Mouse (Mus musculus) forebrain, postnatal 0 days (tissue): Measurements from ENCODE around the gene Ccnyl1. TPM values are rescaled to one million over a fixed set of nuclear protein-coding genes. Genes with fewer than 3 reads are reported as not detected.
A peak's percentile ranks its signal among the peaks of the same experiment; 100 is the strongest.

Experiments used
- ATAC-seq: fragments of 200-750 bp; cut with Nextera tagmentation; 2 replicates; pipeline ENCODE4 v1.8.0; 2017; ENCODE audit warnings: mild to moderate bottlenecking, moderate library complexity
- DNase-seq: peaks from one replicate; pipeline ENCODE4 v3.0.0-alpha.2; 2015
- H3K27ac ChIP-seq: fragments of 300-500 bp; sonication (generic); 2 replicates; pipeline ENCODE4 v1.5.1; 2014; ENCODE audit warnings: low read depth, mild to moderate bottlenecking, antibody characterized with exemption, low read length, moderate library complexity, mixed read lengths
- H3K27me3 ChIP-seq: fragments of 300-500 bp; sonication (generic); 2 replicates; pipeline ENCODE4 v1.6.1; 2014; ENCODE audit warnings: mild to moderate bottlenecking, low read length, mixed read lengths; ENCODE audit not compliant: insufficient read depth
- H3K36me3 ChIP-seq: fragments of 300-500 bp; sonication (generic); 2 replicates; pipeline ENCODE4 v1.6.1; 2014; ENCODE audit warnings: mild to moderate bottlenecking, moderate library complexity; ENCODE audit not compliant: insufficient read depth
- H3K4me1 ChIP-seq: fragments of 300-500 bp; sonication (generic); 2 replicates; pipeline ENCODE4 v1.6.1; 2014; ENCODE audit warnings: antibody characterized with exemption; ENCODE audit not compliant: insufficient read depth
- H3K4me2 ChIP-seq: fragments of 300-500 bp; sonication (generic); 2 replicates; pipeline ENCODE4 v1.6.1; 2014; ENCODE audit warnings: low read depth, mild to moderate bottlenecking, moderate library complexity
- H3K4me3 ChIP-seq: fragments of 300-500 bp; sonication (generic); 2 replicates; pipeline ENCODE4 v1.5.1; 2014; ENCODE audit warnings: low read depth, low read length, mixed read lengths
- H3K9ac ChIP-seq: fragments of 300-500 bp; sonication (generic); 2 replicates; pipeline ENCODE4 v1.6.1; 2014; ENCODE audit warnings: mild to moderate bottlenecking
- H3K9me3 ChIP-seq: fragments of 300-500 bp; sonication (generic); 2 replicates; pipeline ENCODE4 v1.6.1; 2016; ENCODE audit warnings: low read length
- CTCF ChIP-seq: sonication (generic); IDR thresholded peaks from 2 replicates; pipeline ENCODE4 v1.5.1; 2016; ENCODE audit warnings: antibody characterized with exemption, control low read depth, low read depth
- WGBS: fragments of 180-500 bp; shearing (Covaris S2); extraction: QIAGEN DNeasy Blood & Tissue Kit; methylation state at CpG from one replicate; pipeline ENCODE4 v1.1.7; 2014; 5-methylcytosine and 5-hydroxymethylcytosine counted together
- polyA plus RNA-seq: library from polyadenylated mRNA; unstranded; fragments of >200 nt; fragmentation: Nextera tagmentation; extraction: Ambion mirVana; gene quantifications from 2 replicates; pipeline ENCODE4 v1.2.1, GENCODE M21; 2015
- total RNA-seq: library from RNA; depleted of rRNA; stranded (reverse); fragments of >200 nt; gene quantifications from 2 replicates; pipeline ENCODE4 v1.2.3, GENCODE M21; 2014

Ccnyl1 gene
- total and polyA plus RNA-seq, 2 experiments from 2014 or later, result 3.4 to 24.7 TPM

GRCm38 (mm10) chr1:64683039-64683438 is 7.2 kb upstream of the Ccnyl1 start:
- DNase-seq (no peak), ATAC-seq (no peak)
- H3K4me3 ChIP-seq, result no peak overlapping the region
- H3K27ac ChIP-seq, result no peak overlapping the region
- no peaks in the 10 kb centered on the region for H3K36me3 ChIP-seq
- H3K4me1 ChIP-seq, result no peaks in the 10 kb centered on the region
- no peak overlapping the region for H3K9ac ChIP-seq
- no peaks in the 10 kb centered on the region for H3K9me3 ChIP-seq
- TF ChIP-seq CTCF, result no peak
- H3K27me3 ChIP-seq, result no peaks in the 10 kb centered on the region
- H3K4me2 ChIP-seq, result no peak overlapping the region
- 93% methylated on average over 3 of the region's 3 CpGs for WGBS

DNA sequence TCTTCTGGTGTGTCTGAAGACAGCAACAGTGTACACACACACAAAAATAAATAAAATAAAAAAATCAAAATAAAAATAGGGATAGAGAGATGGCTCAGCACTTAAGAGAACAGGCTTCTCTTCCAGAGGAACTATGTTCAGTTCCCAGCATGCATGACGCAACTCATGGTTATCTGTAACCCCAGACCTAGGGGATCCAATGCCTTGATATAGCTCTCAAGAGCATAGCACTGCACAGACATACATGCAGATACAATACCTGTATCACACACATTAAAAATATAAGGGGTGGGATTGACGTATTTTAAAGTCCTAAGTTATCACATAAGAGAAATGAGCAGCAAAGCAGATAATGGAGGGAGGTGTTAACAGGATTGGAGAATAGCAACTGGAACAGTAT is 5.8 kb upstream of the Ccnyl1 start:
- no peak overlapping the region for H3K4me3 ChIP-seq
- no peaks in the 10 kb centered on the region for H3K27me3 ChIP-seq
- H3K4me2 ChIP-seq, result no peak overlapping the region
- no peaks in the 10 kb centered on the region for H3K9me3 ChIP-seq
- ATAC-seq (no peak), DNase-seq (no peak)
- no peak overlapping the region for H3K27ac ChIP-seq
- H3K4me1 ChIP-seq, result no peaks in the 10 kb centered on the region
- no peak for TF ChIP-seq CTCF
- no peak overlapping the region for H3K9ac ChIP-seq
- 93% methylated on average over 2 of the region's 2 CpGs for WGBS
- no peaks in the 10 kb centered on the region for H3K36me3 ChIP-seq

GRCm38 (mm10) chr1:64688046-64688445 is 2.2 kb upstream of the Ccnyl1 start:
- Histone ChIP-seq H3K9ac (no peak overlapping the region), H3K27ac (no peak overlapping the region), H3K4me2 (no peak overlapping the region), H3K4me3 (no peak overlapping the region), H3K36me3 (no peaks in the 10 kb centered on the region), H3K9me3 (no peaks in the 10 kb centered on the region), H3K4me1 (peaks cover 20% of the 10 kb centered on the region), H3K27me3 (no peaks in the 10 kb centered on the region)
- DNase-seq, result no peak
- 91% methylated on average over 4 of the region's 4 CpGs for WGBS
- TF ChIP-seq CTCF, result no peak
- no peak for ATAC-seq

DNA sequence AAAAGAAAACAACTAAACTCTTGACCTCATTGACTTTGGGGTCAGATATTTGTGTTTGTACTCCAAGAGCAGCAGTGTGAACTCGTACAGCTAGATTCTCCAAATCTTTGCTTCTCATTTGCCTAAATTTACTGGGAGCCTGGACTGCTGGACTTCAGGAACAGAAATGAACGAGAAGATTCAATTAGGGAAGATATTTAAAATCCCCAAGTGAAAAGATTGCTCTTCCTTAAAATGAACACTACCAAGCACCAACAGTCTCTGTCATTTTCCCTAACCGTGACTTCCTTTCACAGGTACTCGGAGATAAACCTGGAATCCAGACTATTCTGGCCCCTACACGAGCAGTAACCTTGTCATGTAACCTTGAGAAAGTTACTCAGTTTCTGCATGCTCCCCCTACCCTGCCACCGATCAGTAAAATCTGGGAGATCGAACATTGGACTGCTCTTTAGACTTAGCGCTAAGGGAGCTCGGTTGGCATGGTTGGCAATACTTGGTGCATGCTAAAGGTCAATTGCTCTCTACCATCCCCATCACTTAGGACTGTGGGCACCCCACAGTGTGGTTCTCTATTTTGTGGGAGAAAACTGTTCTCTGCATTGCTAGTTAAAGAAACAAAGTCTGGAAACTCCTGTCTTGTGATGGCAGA is 568 bp upstream of the Ccnyl1 start:
- Histone ChIP-seq H3K4me3 (peak overlapping the region; percentile 81), H3K4me1 (peaks cover 27% of the 10 kb centered on the region), H3K9ac (no peak overlapping the region), H3K4me2 (peak overlapping the region; percentile 91), H3K36me3 (no peaks in the 10 kb centered on the region), H3K9me3 (no peaks in the 10 kb centered on the region), H3K27me3 (no peaks in the 10 kb centered on the region), H3K27ac (no peak overlapping the region)
- 28% methylated on average over 9 of the region's 9 CpGs for WGBS
- ATAC-seq (no peak), DNase-seq (no peak)
- TF ChIP-seq CTCF, result no peak

DNA sequence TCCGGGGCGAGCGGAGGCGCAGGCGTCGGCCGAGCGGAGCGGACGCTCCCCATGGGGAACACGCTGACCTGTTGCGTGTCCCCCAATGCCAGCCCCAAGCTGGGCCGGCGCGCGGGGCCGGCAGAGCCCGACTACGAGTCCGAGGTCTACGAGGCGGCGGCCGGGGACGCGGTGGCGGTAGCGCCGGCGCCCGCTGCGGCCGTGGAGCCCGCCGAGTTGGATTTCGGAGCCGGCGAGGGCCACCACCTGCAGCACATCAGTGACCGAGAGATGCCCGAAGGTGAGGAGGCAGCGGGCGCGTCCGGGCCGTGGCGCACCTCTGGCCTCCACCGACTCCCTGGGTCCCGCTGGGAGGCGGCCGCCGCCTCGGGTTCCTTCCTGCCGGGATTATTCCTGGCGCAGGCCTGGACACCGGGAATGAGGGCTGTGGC is 881 bp downstream of the Ccnyl1 start:
- H3K27ac ChIP-seq, result peak overlapping the region; percentile 69
- WGBS, result 0% methylated on average over 39 of the region's 55 CpGs
- H3K4me2 ChIP-seq, result peak overlapping the region; percentile 91
- ATAC-seq (no peak), DNase-seq (no peak)
- H3K27me3 ChIP-seq, result no peaks in the 10 kb centered on the region
- peak overlapping the region; percentile 68 for H3K9ac ChIP-seq
- peaks cover 27% of the 10 kb centered on the region for H3K4me1 ChIP-seq
- H3K4me3 ChIP-seq, result peak overlapping the region; percentile 81
- no peak for TF ChIP-seq CTCF
- H3K36me3 ChIP-seq, result no peaks in the 10 kb centered on the region
- no peaks in the 10 kb centered on the region for H3K9me3 ChIP-seq

- H3K27ac ChIP-seq, result no peak overlapping the region
- ATAC-seq (no peak), DNase-seq (no peak)
- no peaks in the 10 kb centered on the region for H3K9me3 ChIP-seq
- no peaks in the 10 kb centered on the region for H3K36me3 ChIP-seq
- H3K27me3 ChIP-seq, result no peaks in the 10 kb centered on the region
- peak overlapping the region; percentile 81 for H3K4me3 ChIP-seq
- WGBS, result 2% methylated on average over 9 of the region's 9 CpGs
- H3K9ac ChIP-seq, result peak overlapping the region; percentile 68
- H3K4me2 ChIP-seq, result peak overlapping the region; percentile 91
- peaks cover 27% of the 10 kb centered on the region for H3K4me1 ChIP-seq
- no peak for TF ChIP-seq CTCF
Measured at GRCm38 (mm10) chr1:64691581-64691980, 1.3 kb downstream of the Ccnyl1 start.

DNA sequence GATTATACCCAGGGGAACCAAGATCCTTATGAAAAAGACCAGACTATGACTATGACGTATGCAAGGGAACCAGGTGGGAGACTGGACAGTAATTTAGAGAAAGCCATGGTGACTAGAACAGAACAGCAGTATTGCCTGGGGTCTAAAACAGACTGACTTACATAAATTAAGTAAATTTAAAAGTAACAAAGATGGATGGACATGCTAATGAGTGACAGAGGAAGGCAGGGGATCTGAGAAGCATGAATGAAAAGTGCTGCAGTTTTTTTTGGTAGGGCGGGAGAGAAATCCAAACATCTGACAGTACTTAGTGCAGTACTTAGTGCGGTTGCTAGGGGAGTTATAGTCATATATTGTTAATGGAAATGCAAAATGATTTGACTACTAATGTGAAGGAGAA is 4.9 kb downstream of the Ccnyl1 start:
- Histone ChIP-seq H3K27me3 (no peaks in the 10 kb centered on the region), H3K4me3 (no peak overlapping the region), H3K9ac (no peak overlapping the region), H3K4me1 (peaks cover 22% of the 10 kb centered on the region), H3K36me3 (no peaks in the 10 kb centered on the region), H3K4me2 (no peak overlapping the region), H3K27ac (no peak overlapping the region), H3K9me3 (no peaks in the 10 kb centered on the region)
- DNase-seq (no peak), ATAC-seq (no peak)
- 82% methylated on average over 3 of the region's 3 CpGs for WGBS
- no peak for TF ChIP-seq CTCF
